Mouse (Mus musculus) right cerebral cortex, postnatal 10 days (tissue): ENCODE measurements around the gene Ccdc3.
A peak's percentile ranks its signal among the peaks of the same experiment; 100 is the strongest.

ENCODE experiments used
- DNase-seq, 2 experiments: peaks; one replicate each; pipeline ENCODE4 v3.0.0; 2021; ENCODE audit warnings: low spot score in 2 of 2

Ccdc3 gene

GRCm38 (mm10) chr2:5137500-5138286 is at the start of gene Ccdc3:
Gene Ccdc3, plus strand, starts transcription at chr2:5137776.
- DNase-seq, result peak in 1 of 2 experiments; percentile 39

- DNase-seq, result peak; percentile 70 to 73
These were observed 47.2 kb upstream of the Ccdc3 start for GRCm38 (mm10) chr2:5090385-5090784.

GRCm38 (mm10) chr2:5094876-5095275 is 42.7 kb upstream of the Ccdc3 start:
- peak in 1 of 2 experiments; percentile 30 for DNase-seq

- no peak for DNase-seq
These were observed 42.3 kb upstream of the Ccdc3 start for GRCm38 (mm10) chr2:5095316-5095715.

- peak; percentile 35 to 53 for DNase-seq
These were observed 39.7 kb upstream of the Ccdc3 start for GRCm38 (mm10) chr2:5097786-5098445.

- DNase-seq, result no peak
These were observed 38.4 kb upstream of the Ccdc3 start for GRCm38 (mm10) chr2:5099176-5099575.

GRCm38 (mm10) chr2:5101743-5102245 is 35.8 kb upstream of the Ccdc3 start:
- no peak for DNase-seq

- no peak for DNase-seq
These were observed 34.7 kb upstream of the Ccdc3 start for GRCm38 (mm10) chr2:5102891-5103290.

GRCm38 (mm10) chr2:5112785-5113291 is 24.7 kb upstream of the Ccdc3 start:
- DNase-seq, result no peak

GRCm38 (mm10) chr2:5114386-5114785 is 23.2 kb upstream of the Ccdc3 start:
- no peak for DNase-seq

GRCm38 (mm10) chr2:5116856-5117532 is 20.6 kb upstream of the Ccdc3 start:
- peak; percentile 36 to 52 for DNase-seq

GRCm38 (mm10) chr2:5125506-5125905 is 12.1 kb upstream of the Ccdc3 start:
- no peak for DNase-seq

- DNase-seq, result peak; percentile 36 to 65
These were observed 10.2 kb upstream of the Ccdc3 start for GRCm38 (mm10) chr2:5127369-5127768.

GRCm38 (mm10) chr2:5129099-5129498 is 8.5 kb upstream of the Ccdc3 start:
- DNase-seq, result no peak

- no peak for DNase-seq
These were observed 5.5 kb upstream of the Ccdc3 start for GRCm38 (mm10) chr2:5132046-5132445.

GRCm38 (mm10) chr2:5134959-5135743 is 2.4 kb upstream of the Ccdc3 start:
- DNase-seq, result no peak

- no peak for DNase-seq
These were observed 2.4 kb downstream of the Ccdc3 start for GRCm38 (mm10) chr2:5139961-5140360.

- no peak for DNase-seq
These were observed 6.9 kb downstream of the Ccdc3 start for GRCm38 (mm10) chr2:5144446-5144845.

GRCm38 (mm10) chr2:5147907-5148306 is 10.3 kb downstream of the Ccdc3 start:
- no peak for DNase-seq

GRCm38 (mm10) chr2:5154711-5155110 is 17.1 kb downstream of the Ccdc3 start:
- no peak for DNase-seq

- DNase-seq, result no peak
These were observed 22.8 kb downstream of the Ccdc3 start for GRCm38 (mm10) chr2:5160236-5160848.
